Mouse (Mus musculus): ENCODE data around the gene Ap2a1. TPM values are rescaled to one million over a fixed set of nuclear protein-coding genes. Genes with fewer than 3 reads are reported as not detected.

Gene Ap2a1
- total RNA-seq, 1 experiment: 82.5 TPM

DNA sequence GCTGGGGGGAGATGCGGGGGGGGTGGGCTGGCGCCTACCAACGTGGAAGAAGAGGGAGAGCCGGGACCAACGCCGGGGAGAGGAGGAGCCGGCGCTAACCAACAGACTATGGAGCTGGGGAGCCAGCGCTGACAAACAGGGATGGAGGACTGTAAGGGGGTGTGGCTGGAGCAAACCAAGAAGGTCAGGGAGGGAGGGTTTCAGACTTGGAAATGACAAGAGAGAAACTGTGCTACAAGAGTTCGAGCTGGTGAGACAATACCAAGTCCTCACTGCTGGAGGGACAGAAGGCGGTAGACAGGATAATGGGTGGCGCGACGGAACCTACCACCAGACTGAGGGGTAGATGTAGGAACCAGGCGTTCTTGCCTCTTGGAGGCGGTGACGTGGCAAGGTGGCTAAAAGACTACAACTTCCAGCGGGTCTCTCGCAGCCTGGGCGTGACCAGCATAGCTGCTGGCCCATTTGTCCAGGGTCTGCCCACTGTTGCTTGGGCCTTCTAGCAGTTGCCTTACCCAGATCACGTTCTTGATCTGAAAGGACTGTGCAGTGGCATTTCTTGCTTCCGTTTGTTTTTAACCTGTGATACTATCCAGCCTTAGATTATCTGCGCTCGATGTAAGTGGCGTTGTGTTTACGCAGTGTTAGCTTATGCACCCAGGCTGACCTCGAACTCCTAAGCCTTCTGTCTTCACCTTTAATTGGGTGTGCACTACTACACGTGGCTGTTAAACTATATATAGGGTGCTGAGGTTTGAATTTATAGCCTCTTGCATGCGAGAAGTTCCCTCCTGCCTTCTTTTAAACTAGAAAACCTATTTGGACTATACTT lies 59.4 kb downstream of the Ap2a1 start, which contains the start of gene Ptov1:
Gene Ptov1 (minus strand): TSS at position 92 of the 832 bp plus-strand sequence.
- Histone ChIP-seq H3K9me3 (ENCODE audit: control insufficient read depth, insufficient read depth, low read depth, low read length) (no peaks in the 10 kb centered on the region), H3K9ac (ENCODE audit: insufficient read depth, low read depth, low read length, poor library complexity, severe bottlenecking) (peak within 1 kb of the TSS; percentile 94), H3K4me3 (ENCODE audit: insufficient read depth in 1 of 2, low read depth in 1 of 2, low read length in 2 of 2, poor library complexity in 1 of 2, severe bottlenecking in 1 of 2) (peak within 1 kb of the TSS; percentile 76 to 97), H3K4me1 (ENCODE audit: control insufficient read depth in 2 of 2, insufficient read depth in 2 of 2, low read length in 2 of 2, poor library complexity in 1 of 2) (peaks cover 0 to 18% of the 10 kb centered on the region in 2 experiments; a peak in 2 of 4 replicates), H3K27ac (ENCODE audit: insufficient read depth, low read depth, low read length, poor library complexity, severe bottlenecking) (peak within 1 kb of the TSS; percentile 91), H3K36me3 (ENCODE audit: control insufficient read depth, insufficient read depth, low read length, poor library complexity, severe bottlenecking) (peaks cover 10% of the 10 kb centered on the region; the same call in 1 of the 2 replicates)
- peak; percentile 92 for DNase-seq (ENCODE audit: low read depth, low spot score)
- in situ Hi-C loops (cut with MboI; ENCODE audit: low sequenced_read_pairs in 2 of 2, unreplicated experiment in 2 of 2): no loop called here
- TF ChIP-seq HCFC1 (IDR thresholded peaks at IDR 0.05; ENCODE audit: borderline replicate concordance, insufficient read depth, low read length) (peak; percentile 89), CHD2 (IDR thresholded peaks at IDR 0.05; ENCODE audit: low read depth, low read length) (no peak), ZC3H11A (IDR thresholded peaks at IDR 0.05; ENCODE audit: borderline replicate concordance, low read depth, low read length) (no peak), ZNF384 (IDR thresholded peaks at IDR 0.05; ENCODE audit: low read depth, low read length) (no peak)

DNA sequence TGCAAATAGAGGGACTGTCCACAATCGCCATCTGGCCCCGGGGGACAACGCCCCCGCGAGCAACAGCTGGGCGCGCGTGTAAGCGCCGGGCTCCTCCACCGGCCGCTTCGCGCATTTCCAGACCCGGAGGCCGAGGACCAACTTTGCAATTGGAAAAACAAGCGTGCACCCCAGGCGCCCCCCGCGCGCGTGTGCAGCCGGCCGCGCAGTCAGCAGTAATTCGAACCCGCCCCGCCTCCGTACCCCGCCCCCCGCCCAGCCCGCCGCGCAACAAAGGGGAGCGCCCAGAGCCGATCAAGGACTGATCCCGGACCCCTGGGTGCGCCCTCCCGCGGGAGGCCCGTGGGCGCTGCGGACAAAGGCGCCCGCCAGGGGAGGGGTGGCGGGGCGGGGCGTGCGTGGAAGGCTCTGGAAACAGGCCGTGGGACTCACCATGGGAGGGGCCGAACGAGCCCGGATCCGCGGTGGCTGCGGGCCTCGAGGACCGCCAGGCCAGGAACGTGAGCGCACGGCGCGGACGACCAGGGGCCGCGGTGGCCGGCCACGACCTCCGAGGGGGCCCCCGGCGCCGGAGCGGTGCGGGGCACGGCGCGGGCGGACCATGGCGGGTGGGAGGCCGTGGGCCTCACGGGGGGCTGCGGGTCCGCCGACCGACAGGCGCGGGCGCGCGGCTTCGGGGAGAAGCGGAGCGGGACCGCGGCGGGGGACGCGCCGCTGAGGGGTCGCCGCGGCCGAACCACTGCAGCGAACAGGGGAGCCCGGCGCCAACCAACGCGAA lies 60.2 kb downstream of the Ap2a1 start:
- peaks cover 0 to 18% of the 10 kb centered on the region in 2 experiments; a peak in 2 of 4 replicates for H3K4me1 ChIP-seq (ENCODE audit: control insufficient read depth in 2 of 2, insufficient read depth in 2 of 2, low read length in 2 of 2, poor library complexity in 1 of 2)
- in situ Hi-C loops (cut with MboI; ENCODE audit: low sequenced_read_pairs in 2 of 2, unreplicated experiment in 2 of 2): no loop called here

GRCm38 (mm10) chr7:44868465-44868864 lies 60.8 kb downstream of the Ap2a1 start:
- Histone ChIP-seq H3K4me3 (ENCODE audit: insufficient read depth in 1 of 2, low read depth in 1 of 2, low read length in 2 of 2, poor library complexity in 1 of 2, severe bottlenecking in 1 of 2) (peak overlapping the region; percentile 76 to 97), H3K27ac (ENCODE audit: insufficient read depth, low read depth, low read length, poor library complexity, severe bottlenecking) (no peak overlapping the region), H3K9me3 (ENCODE audit: control insufficient read depth, insufficient read depth, low read depth, low read length) (no peaks in the 10 kb centered on the region), H3K9ac (ENCODE audit: insufficient read depth, low read depth, low read length, poor library complexity, severe bottlenecking) (0 out of 2 replicates have a peak overlapping the region, but pooled peaks have one; percentile 94), H3K4me1 (ENCODE audit: control insufficient read depth in 2 of 2, insufficient read depth in 2 of 2, low read length in 2 of 2, poor library complexity in 1 of 2) (peaks cover 0 to 19% of the 10 kb centered on the region in 2 experiments; a peak in 2 of 4 replicates), H3K36me3 (ENCODE audit: control insufficient read depth, insufficient read depth, low read length, poor library complexity, severe bottlenecking) (peaks cover 24% of the 10 kb centered on the region)
- DNase-seq (ENCODE audit: low read depth, low spot score): no peak
- TF ChIP-seq ZC3H11A (IDR thresholded peaks at IDR 0.05; ENCODE audit: borderline replicate concordance, low read depth, low read length) (no peak), HCFC1 (IDR thresholded peaks at IDR 0.05; ENCODE audit: borderline replicate concordance, insufficient read depth, low read length) (no peak), ZNF384 (IDR thresholded peaks at IDR 0.05; ENCODE audit: low read depth, low read length) (no peak), MAFK (IDR thresholded peaks at IDR 0.05; ENCODE audit: insufficient read depth, low read depth, low read length) (no peak), CHD2 (IDR thresholded peaks at IDR 0.05; ENCODE audit: low read depth, low read length) (no peak)
- in situ Hi-C loops (cut with MboI; ENCODE audit: low sequenced_read_pairs in 2 of 2, unreplicated experiment in 2 of 2): no loop called here

More for the DNA sequence above, 60.2 kb downstream of the Ap2a1 start:
- no peak for DNase-seq (ENCODE audit: low read depth, low spot score)
- Histone ChIP-seq H3K27ac (ENCODE audit: insufficient read depth, low read depth, low read length, poor library complexity, severe bottlenecking) (peak overlapping the region; percentile 91), H3K36me3 (ENCODE audit: control insufficient read depth, insufficient read depth, low read length, poor library complexity, severe bottlenecking) (peaks cover 18% of the 10 kb centered on the region), H3K9ac (ENCODE audit: insufficient read depth, low read depth, low read length, poor library complexity, severe bottlenecking) (peak overlapping the region; percentile 94), H3K4me3 (ENCODE audit: insufficient read depth in 1 of 2, low read depth in 1 of 2, low read length in 2 of 2, poor library complexity in 1 of 2, severe bottlenecking in 1 of 2) (peak overlapping the region; percentile 76 to 97), H3K9me3 (ENCODE audit: control insufficient read depth, insufficient read depth, low read depth, low read length) (no peaks in the 10 kb centered on the region)
- TF ChIP-seq ZNF384 (IDR thresholded peaks at IDR 0.05; ENCODE audit: low read depth, low read length) (no peak), HCFC1 (IDR thresholded peaks at IDR 0.05; ENCODE audit: borderline replicate concordance, insufficient read depth, low read length) (no peak), CHD2 (IDR thresholded peaks at IDR 0.05; ENCODE audit: low read depth, low read length) (no peak), ZC3H11A (IDR thresholded peaks at IDR 0.05; ENCODE audit: borderline replicate concordance, low read depth, low read length) (no peak), MAFK (IDR thresholded peaks at IDR 0.05; ENCODE audit: insufficient read depth, low read depth, low read length) (peak; percentile 64; the same call in 1 of the 2 replicates)

DNA sequence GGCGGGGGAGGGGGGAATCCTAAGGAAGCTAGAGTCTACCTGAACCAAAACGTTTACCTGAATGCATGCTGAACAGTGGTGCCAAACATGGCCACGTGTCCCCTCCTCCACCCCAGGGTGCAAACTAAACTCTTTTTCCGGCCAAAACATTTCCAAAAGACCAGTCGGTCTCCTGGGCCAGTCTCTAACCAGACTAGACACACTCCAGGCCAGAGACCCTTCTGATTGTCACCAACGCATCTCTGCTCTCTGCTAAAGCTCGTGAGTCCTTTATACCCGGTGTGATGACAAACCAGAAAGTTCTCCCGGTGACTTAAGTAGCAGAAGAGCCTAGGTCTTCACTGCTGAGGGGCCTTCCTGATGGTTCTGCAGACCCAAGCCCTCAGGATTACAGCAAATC lies 61.5 kb downstream of the Ap2a1 start:
- DNase-seq (ENCODE audit: low read depth, low spot score): no peak
- peaks cover 31% of the 10 kb centered on the region for H3K36me3 ChIP-seq (ENCODE audit: control insufficient read depth, insufficient read depth, low read length, poor library complexity, severe bottlenecking)
- 0 out of 2 replicates have a peak overlapping the region, but pooled peaks have one; percentile 14 for H3K9ac ChIP-seq (ENCODE audit: insufficient read depth, low read depth, low read length, poor library complexity, severe bottlenecking)
- no peak overlapping the region for H3K27ac ChIP-seq (ENCODE audit: insufficient read depth, low read depth, low read length, poor library complexity, severe bottlenecking)
- in situ Hi-C loops (cut with MboI; ENCODE audit: low sequenced_read_pairs in 2 of 2, unreplicated experiment in 2 of 2): no loop called here
- TF ChIP-seq ZC3H11A (IDR thresholded peaks at IDR 0.05; ENCODE audit: borderline replicate concordance, low read depth, low read length) (no peak), HCFC1 (IDR thresholded peaks at IDR 0.05; ENCODE audit: borderline replicate concordance, insufficient read depth, low read length) (no peak), ZNF384 (IDR thresholded peaks at IDR 0.05; ENCODE audit: low read depth, low read length) (no peak), CHD2 (IDR thresholded peaks at IDR 0.05; ENCODE audit: low read depth, low read length) (no peak), MAFK (IDR thresholded peaks at IDR 0.05; ENCODE audit: insufficient read depth, low read depth, low read length) (no peak)
- peaks cover 0 to 19% of the 10 kb centered on the region in 2 experiments; a peak in 2 of 4 replicates for H3K4me1 ChIP-seq (ENCODE audit: control insufficient read depth in 2 of 2, insufficient read depth in 2 of 2, low read length in 2 of 2, poor library complexity in 1 of 2)
- peak overlapping the region in 1 of 2 experiments; percentile 76; a peak in 1 of 4 replicates for H3K4me3 ChIP-seq (ENCODE audit: insufficient read depth in 1 of 2, low read depth in 1 of 2, low read length in 2 of 2, poor library complexity in 1 of 2, severe bottlenecking in 1 of 2)
- H3K9me3 ChIP-seq (ENCODE audit: control insufficient read depth, insufficient read depth, low read depth, low read length): no peaks in the 10 kb centered on the region

Data from ES-E14 (cell line).